Mouse (Mus musculus): ENCODE data around the gene Ankmy1.

DNA sequence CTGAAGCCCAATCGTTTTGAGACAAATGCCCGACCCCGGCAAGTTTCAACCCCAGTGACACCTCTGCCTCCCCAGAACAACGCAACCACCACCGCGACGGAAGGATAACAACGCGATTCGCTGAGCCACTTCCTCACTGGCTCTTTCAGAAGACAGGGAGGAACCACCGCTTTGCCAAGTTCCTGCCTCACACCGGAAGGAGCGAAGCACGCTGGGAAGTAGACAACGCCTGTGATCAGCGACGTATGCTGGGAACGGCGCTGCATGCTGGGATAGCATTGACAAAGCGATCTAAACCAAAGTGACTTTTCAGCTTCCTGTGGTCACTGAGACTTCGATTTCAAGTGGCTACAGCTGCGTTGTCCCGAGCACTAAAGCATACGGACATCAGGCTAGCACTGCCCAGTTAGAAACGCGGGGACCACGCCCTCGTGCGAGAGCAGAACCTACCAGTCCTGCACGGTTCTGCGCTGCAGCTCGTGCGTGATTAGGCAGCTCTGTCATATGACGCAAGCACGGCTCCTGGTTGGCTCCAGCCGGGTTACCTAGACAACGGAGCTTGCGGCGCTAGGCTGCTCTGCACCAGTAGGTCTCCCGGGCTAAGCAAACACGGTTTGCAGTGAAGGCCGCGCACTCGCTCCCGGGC is 31.6 kb upstream of the Ankmy1 start, which contains the start of gene Capn10:
- peak; percentile 73 for TF ChIP-seq POLR2A (IDR thresholded peaks at IDR 0.05; ENCODE audit: low read depth, low read length)
- peak; percentile 3; the same call in 1 of the 2 replicates for TF ChIP-seq CTCF (IDR thresholded peaks at IDR 0.05; ENCODE audit: extremely low read depth, insufficient read length, insufficient replicate concordance, low read depth, low read length)
